Mouse (Mus musculus) liver, embryonic 16.5 days (tissue): ENCODE measurements around the gene Clec11a. TPM values are rescaled to one million over a fixed set of nuclear protein-coding genes. Genes with fewer than 3 reads are reported as not detected.

Experiments used
- ATAC-seq: fragments of 200-750 bp; cut with Nextera tagmentation; 2 replicates; pipeline ENCODE4 v1.8.0; 2017; ENCODE audit warnings: low read depth, mild to moderate bottlenecking, moderate number of reproducible peaks, moderate library complexity
- H3K27ac ChIP-seq: fragments of 300-500 bp; sonication (generic); 2 replicates; pipeline ENCODE4 v1.5.1; 2014; ENCODE audit warnings: mild to moderate bottlenecking, low read length
- H3K27me3 ChIP-seq: fragments of 300-500 bp; sonication (generic); 2 replicates; pipeline ENCODE4 v1.6.1; 2014; ENCODE audit warnings: low read depth, low read length, mixed read lengths; ENCODE audit not compliant: control insufficient read depth, insufficient read depth
- H3K36me3 ChIP-seq: fragments of 300-500 bp; sonication (generic); 2 replicates; pipeline ENCODE4 v1.6.1; 2014; ENCODE audit warnings: mild to moderate bottlenecking; ENCODE audit not compliant: control insufficient read depth, insufficient read depth
- H3K4me1 ChIP-seq: fragments of 300-500 bp; sonication (generic); 2 replicates; pipeline ENCODE4 v1.6.1; 2014; ENCODE audit warnings: low read depth, low read length, mixed read lengths; ENCODE audit not compliant: control insufficient read depth
- H3K4me2 ChIP-seq: fragments of 300-500 bp; sonication (generic); 2 replicates; pipeline ENCODE4 v1.6.1; 2014; ENCODE audit warnings: low read depth, low read length, mixed read lengths
- H3K4me3 ChIP-seq: fragments of 300-500 bp; sonication (generic); 2 replicates; pipeline ENCODE4 v1.5.1; 2014; ENCODE audit warnings: low read depth, mild to moderate bottlenecking, low read length
- H3K9ac ChIP-seq: fragments of 300-500 bp; sonication (generic); 2 replicates; pipeline ENCODE4 v1.6.1; 2014; ENCODE audit warnings: low read depth, low read length
- H3K9me3 ChIP-seq: fragments of 300-500 bp; sonication (generic); replicated peaks from 2 replicates; pipeline ENCODE4 v1.6.1; 2016; ENCODE audit warnings: low read length; ENCODE audit not compliant: control insufficient read depth
- WGBS: fragments of 180-500 bp; shearing (Covaris S2); extraction: QIAGEN DNeasy Blood & Tissue Kit; methylation state at CpG from one replicate; pipeline ENCODE4 v1.1.7; 2014; ENCODE audit not compliant: insufficient replicate concordance; 5-methylcytosine and 5-hydroxymethylcytosine counted together
- polyA plus RNA-seq: library from polyadenylated mRNA; unstranded; fragments of >200 nt; fragmentation: Nextera tagmentation; extraction: Ambion mirVana; gene quantifications from 2 replicates; pipeline ENCODE4 v1.2.1, GENCODE M21; 2015

Clec11a gene
- polyA plus RNA-seq, 1 experiment from 2014 or later: 0.46 TPM

DNA sequence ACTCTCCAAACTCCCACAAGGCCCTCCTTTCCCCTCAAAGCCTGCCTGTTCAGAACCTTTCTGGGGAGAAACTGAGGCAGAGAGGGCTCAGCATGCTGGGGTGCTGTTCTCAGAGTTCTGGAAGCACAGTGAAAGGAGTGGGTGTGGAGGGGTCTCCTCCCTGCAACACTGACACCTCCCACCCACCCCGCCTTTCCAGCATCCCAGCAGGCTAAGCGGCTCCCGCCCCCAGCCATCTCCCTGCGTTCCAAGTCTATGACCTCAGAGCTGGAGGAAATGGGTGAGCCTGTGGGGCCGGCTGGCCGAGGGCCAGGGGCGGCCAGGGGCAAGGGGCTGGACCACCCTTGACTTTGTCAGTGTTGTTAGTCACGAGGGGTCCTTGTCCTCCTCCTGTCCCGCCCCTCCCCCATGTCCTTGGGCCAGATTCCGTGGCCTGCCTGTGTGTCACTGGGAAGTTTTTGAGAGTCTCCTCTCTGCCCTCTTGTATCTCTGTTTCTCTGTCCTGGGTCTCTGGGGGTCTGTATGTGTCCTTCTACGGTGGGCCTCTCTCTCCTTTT is 36.8 kb upstream of the Clec11a start:
- H3K36me3 ChIP-seq: no peaks in the 10 kb centered on the region
- H3K4me2 ChIP-seq: no peak overlapping the region
- H3K9ac ChIP-seq: no peak overlapping the region
- 17% methylated on average over 11 of the region's 11 CpGs for WGBS
- H3K4me3 ChIP-seq: no peak overlapping the region
- H3K27me3 ChIP-seq: peaks cover 6% of the 10 kb centered on the region; the same call in 1 of the 2 replicates
- no peaks in the 10 kb centered on the region for H3K9me3 ChIP-seq
- no peaks in the 10 kb centered on the region for H3K4me1 ChIP-seq
- H3K27ac ChIP-seq: no peak overlapping the region
- no peak for ATAC-seq

DNA sequence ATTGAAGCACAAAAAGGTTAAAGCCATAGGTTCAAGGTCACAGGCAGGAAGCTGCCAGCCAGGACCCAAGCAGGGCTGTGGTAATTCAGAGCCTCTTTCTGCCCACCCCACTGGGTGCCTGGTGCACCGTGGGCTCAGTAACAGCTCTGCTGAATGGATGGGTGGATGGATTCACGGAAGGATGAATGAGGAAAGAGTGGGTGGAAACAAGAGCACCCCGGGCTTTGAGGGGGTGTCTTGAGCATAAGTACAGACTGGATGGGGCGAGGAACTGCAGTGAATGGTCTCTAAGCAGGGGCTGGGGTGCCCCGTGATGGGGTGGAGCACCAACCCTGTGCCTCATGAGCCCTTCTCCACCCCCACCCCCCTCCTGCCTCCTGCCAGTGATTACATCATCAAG is 35.0 kb upstream of the Clec11a start:
- peaks cover 24% of the 10 kb centered on the region for H3K27me3 ChIP-seq

GRCm38 (mm10) chr7:44341119-44341518 is 34.4 kb upstream of the Clec11a start:
- no peaks in the 10 kb centered on the region for H3K4me1 ChIP-seq
- no peaks in the 10 kb centered on the region for H3K36me3 ChIP-seq
- no peak for ATAC-seq
- H3K9ac ChIP-seq: no peak overlapping the region
- H3K4me2 ChIP-seq: no peak overlapping the region
- H3K4me3 ChIP-seq: no peak overlapping the region
- WGBS: 71% methylated on average over 10 of the region's 10 CpGs
- no peak overlapping the region for H3K27ac ChIP-seq
- peaks cover 30% of the 10 kb centered on the region for H3K27me3 ChIP-seq
- H3K9me3 ChIP-seq: no peaks in the 10 kb centered on the region

More for the DNA sequence above, 35.0 kb upstream of the Clec11a start:
- Histone ChIP-seq H3K4me1 (no peaks in the 10 kb centered on the region), H3K9me3 (no peaks in the 10 kb centered on the region), H3K9ac (no peak overlapping the region), H3K4me3 (no peak overlapping the region), H3K27ac (no peak overlapping the region), H3K4me2 (no peak overlapping the region), H3K36me3 (no peaks in the 10 kb centered on the region)
- ATAC-seq: no peak
- whole genome bisulfite sequencing: 39% methylated on average over 5 of the region's 5 CpGs

GRCm38 (mm10) chr7:44340226-44340625 is 33.5 kb upstream of the Clec11a start:
- 47% methylated on average over 6 of the region's 6 CpGs for WGBS
- Histone ChIP-seq H3K9me3 (no peaks in the 10 kb centered on the region), H3K4me1 (no peaks in the 10 kb centered on the region), H3K27me3 (peaks cover 39% of the 10 kb centered on the region), H3K36me3 (no peaks in the 10 kb centered on the region), H3K9ac (no peak overlapping the region), H3K4me3 (no peak overlapping the region), H3K27ac (no peak overlapping the region), H3K4me2 (no peak overlapping the region)
- no peak for ATAC-seq

DNA sequence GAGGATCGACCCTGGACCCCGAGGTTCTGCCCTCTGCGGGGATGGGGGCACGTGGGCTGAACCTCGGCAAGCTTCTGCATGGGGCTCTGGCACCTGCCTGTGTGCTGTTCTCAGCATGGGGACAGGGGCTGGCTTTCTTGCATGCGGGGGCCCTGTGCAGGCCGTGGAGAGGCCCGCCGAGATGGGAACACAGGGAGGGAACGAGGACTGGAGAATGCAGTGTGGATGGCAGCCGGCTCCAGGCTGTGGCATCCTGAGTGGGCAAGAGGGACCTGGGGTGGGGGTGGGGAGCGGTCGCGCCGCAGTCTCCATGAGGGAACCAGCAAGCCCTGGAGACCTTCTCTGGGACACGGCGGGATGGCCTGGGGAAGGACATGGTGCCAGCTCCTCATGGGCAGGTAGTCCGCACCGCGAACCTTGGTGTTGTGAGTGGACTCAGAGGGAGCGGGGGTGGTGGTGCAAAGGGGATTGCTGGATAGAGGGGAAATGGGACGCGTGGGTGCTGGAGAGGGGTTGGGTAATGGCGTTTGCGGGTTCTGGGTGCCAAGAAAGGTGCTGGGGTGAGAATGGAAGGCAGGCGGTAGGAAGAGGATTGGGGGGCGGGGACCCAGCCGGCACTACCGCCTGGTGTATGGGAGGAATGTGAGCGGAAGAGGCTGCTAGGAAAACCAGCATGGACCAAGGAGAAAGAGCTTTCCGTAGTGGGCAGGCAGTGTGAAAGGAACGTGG is 30.6 kb upstream of the Clec11a start:
- no peak overlapping the region for H3K4me2 ChIP-seq
- ATAC-seq: no peak
- H3K27ac ChIP-seq: no peak overlapping the region
- 6% methylated on average over 32 of the region's 32 CpGs for WGBS
- H3K9me3 ChIP-seq: no peaks in the 10 kb centered on the region
- no peak overlapping the region for H3K9ac ChIP-seq
- no peak overlapping the region for H3K4me3 ChIP-seq
- no peaks in the 10 kb centered on the region for H3K36me3 ChIP-seq
- no peaks in the 10 kb centered on the region for H3K4me1 ChIP-seq
- peaks cover 52% of the 10 kb centered on the region for H3K27me3 ChIP-seq

GRCm38 (mm10) chr7:44336046-44337021 is 29.6 kb upstream of the Clec11a start:
- 4% methylated on average over 47 of the region's 54 CpGs for WGBS
- peaks cover 52% of the 10 kb centered on the region for H3K27me3 ChIP-seq
- no peak overlapping the region for H3K4me3 ChIP-seq
- H3K4me2 ChIP-seq: no peak overlapping the region
- no peak overlapping the region for H3K27ac ChIP-seq
- no peaks in the 10 kb centered on the region for H3K4me1 ChIP-seq
- no peaks in the 10 kb centered on the region for H3K36me3 ChIP-seq
- no peak overlapping the region for H3K9ac ChIP-seq
- H3K9me3 ChIP-seq: no peaks in the 10 kb centered on the region
- no peak for ATAC-seq

DNA sequence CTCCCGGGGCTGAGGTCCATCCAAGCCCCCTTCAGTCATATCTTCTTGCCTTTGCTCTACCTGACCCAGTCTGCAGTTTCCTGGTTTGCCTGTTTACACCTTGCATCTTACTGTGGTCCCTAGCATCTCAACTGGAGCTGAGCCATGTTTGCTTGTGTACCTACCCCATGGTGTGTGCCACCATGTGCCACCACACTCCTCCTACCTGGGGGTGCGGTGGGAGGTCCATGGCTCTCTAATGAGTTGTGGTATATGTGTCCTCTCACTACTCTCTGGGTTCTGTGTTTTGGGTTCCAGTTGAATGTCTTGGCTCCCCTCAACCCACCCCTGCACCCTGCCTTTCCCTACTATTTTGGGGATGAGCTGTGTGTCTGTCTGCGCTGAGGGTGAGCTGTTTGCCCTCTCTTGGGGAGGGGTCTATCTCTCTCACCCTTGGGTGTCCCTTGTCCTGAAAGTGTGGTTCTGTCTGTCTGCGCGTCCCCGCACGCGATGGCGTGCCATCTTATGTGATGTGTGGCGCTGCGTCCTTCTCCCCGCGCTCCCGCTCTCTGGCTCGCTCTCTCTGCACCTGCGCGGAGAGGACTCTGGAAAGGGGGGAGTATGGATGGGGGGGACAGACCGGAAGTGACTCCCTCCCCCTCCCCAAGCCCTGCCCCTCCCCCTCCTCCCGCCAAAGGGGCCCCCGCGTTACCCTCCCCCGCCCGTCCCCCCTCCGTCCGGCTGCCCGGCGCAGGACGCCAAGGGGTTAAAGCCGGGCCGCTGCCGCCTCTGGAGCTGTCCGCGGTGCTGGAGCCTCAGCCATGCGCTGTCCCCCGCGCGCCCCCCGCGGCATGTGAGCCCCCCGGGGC is 28.6 kb upstream of the Clec11a start:
- no peak for ATAC-seq

GRCm38 (mm10) chr7:44334139-44334538 is 27.4 kb upstream of the Clec11a start:
- H3K36me3 ChIP-seq: no peaks in the 10 kb centered on the region
- H3K9ac ChIP-seq: no peak overlapping the region
- 53% methylated on average over 14 of the region's 14 CpGs for WGBS
- no peak overlapping the region for H3K27ac ChIP-seq
- no peaks in the 10 kb centered on the region for H3K9me3 ChIP-seq
- no peak overlapping the region for H3K4me3 ChIP-seq
- H3K4me1 ChIP-seq: no peaks in the 10 kb centered on the region
- no peak for ATAC-seq
- H3K27me3 ChIP-seq: peaks cover 49% of the 10 kb centered on the region
- H3K4me2 ChIP-seq: no peak overlapping the region

More for the DNA sequence above, 28.6 kb upstream of the Clec11a start:
- H3K4me2 ChIP-seq: no peak overlapping the region
- peaks cover 52% of the 10 kb centered on the region for H3K27me3 ChIP-seq
- H3K27ac ChIP-seq: no peak overlapping the region
- H3K9me3 ChIP-seq: no peaks in the 10 kb centered on the region
- H3K4me3 ChIP-seq: no peak overlapping the region
- no peaks in the 10 kb centered on the region for H3K4me1 ChIP-seq
- no peak overlapping the region for H3K9ac ChIP-seq
- H3K36me3 ChIP-seq: no peaks in the 10 kb centered on the region
- WGBS: 9% methylated on average over 21 of the region's 40 CpGs
